Mouse (Mus musculus) hindbrain, embryonic 16.5 days (tissue): ENCODE data around the gene Slc38a2. TPM values are rescaled to one million over a fixed set of nuclear protein-coding genes. Genes with fewer than 3 reads are reported as not detected.
A peak's percentile ranks its signal among the peaks of the same experiment; 100 is the strongest.

Experiments used
- ATAC-seq: fragments of 200-750 bp; cut with Nextera tagmentation; 2 replicates; pipeline ENCODE4 v1.8.0; 2017; ENCODE audit warnings: moderate TSS enrichment, moderate library complexity
- H3K27ac ChIP-seq: fragments of 300-500 bp; sonication (generic); 2 replicates; pipeline ENCODE4 v1.5.1; 2014; ENCODE audit warnings: low read depth, mild to moderate bottlenecking, control low read depth, low read length, moderate library complexity
- H3K27me3 ChIP-seq: fragments of 300-500 bp; sonication (generic); replicated peaks from 2 replicates; pipeline ENCODE4 v1.6.1; 2014; ENCODE audit warnings: low read length; ENCODE audit not compliant: control insufficient read depth, insufficient read depth
- H3K36me3 ChIP-seq: fragments of 300-500 bp; sonication (generic); 2 replicates; pipeline ENCODE4 v1.6.1; 2014; ENCODE audit warnings: mild to moderate bottlenecking, low read length, moderate library complexity, mixed read lengths; ENCODE audit not compliant: control insufficient read depth, insufficient read depth
- H3K4me1 ChIP-seq: fragments of 300-500 bp; sonication (generic); 2 replicates; pipeline ENCODE4 v1.6.1; 2014; ENCODE audit warnings: low read depth, low read length; ENCODE audit not compliant: control insufficient read depth, insufficient read depth
- H3K4me2 ChIP-seq: fragments of 300-500 bp; sonication (generic); 2 replicates; pipeline ENCODE4 v1.6.1; 2014; ENCODE audit warnings: mild to moderate bottlenecking, low read length, control low read depth, moderate library complexity
- H3K4me3 ChIP-seq: fragments of 300-500 bp; sonication (generic); 2 replicates; pipeline ENCODE4 v1.5.1; 2014; ENCODE audit warnings: mild to moderate bottlenecking, low read length, control low read depth, moderate library complexity
- H3K9ac ChIP-seq: fragments of 300-500 bp; sonication (generic); 2 replicates; pipeline ENCODE4 v1.6.1; 2014; ENCODE audit warnings: low read depth, mild to moderate bottlenecking, control low read depth, low read length, moderate library complexity
- H3K9me3 ChIP-seq: fragments of 300-500 bp; sonication (generic); 2 replicates; pipeline ENCODE4 v1.6.1; 2014; ENCODE audit warnings: mild to moderate bottlenecking, low read length, moderate library complexity; ENCODE audit not compliant: control insufficient read depth
- WGBS: fragments of 180-500 bp; shearing (Covaris S2); extraction: QIAGEN DNeasy Blood & Tissue Kit; methylation state at CpG from one replicate; pipeline ENCODE4 v1.1.7; 2014; 5-methylcytosine and 5-hydroxymethylcytosine counted together
- polyA plus RNA-seq: library from polyadenylated mRNA; unstranded; fragments of >200 nt; fragmentation: Nextera tagmentation; extraction: Ambion mirVana; gene quantifications from 2 replicates; pipeline ENCODE4 v1.2.1, GENCODE M21; 2015

Gene Slc38a2
- polyA plus RNA-seq, 1 experiment from 2014 or later, result 87.4 TPM

DNA sequence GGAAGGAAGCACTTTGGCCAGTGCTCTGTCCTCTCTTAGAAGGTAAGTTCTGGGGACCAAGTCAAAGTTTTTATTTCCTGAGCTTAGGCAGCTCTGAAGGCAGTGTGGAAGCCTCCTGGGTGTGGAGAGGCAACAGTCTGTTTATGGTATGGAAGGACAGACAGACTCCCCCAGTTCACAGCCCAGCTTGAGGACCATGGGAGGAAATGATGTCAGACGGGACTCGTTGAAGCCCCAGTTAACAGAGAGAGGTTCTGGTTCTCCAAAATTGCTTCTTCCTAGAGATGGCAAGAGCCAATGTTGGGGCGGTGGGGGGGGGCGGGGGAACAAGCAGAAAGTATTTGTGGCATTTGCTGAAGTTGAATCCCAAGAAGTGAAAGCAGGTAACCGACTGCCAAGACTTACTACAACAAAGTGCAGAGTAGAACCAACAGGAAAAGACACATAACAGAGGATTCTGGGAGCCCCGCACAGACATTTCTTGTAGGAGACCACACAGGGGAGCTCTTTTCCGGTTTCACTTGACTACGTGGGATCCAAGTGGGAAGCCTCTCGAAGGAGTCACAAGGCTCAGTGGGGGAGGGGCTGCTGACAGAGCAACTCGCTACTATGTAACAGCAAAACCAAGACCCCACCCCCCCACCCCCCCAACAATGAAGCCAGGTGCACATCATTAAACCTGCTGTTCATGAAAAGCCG, 15.2 kb downstream of the Slc38a2 start:
- Histone ChIP-seq H3K9ac (no peak overlapping the region), H3K9me3 (no peaks in the 10 kb centered on the region), H3K36me3 (peaks cover 16% of the 10 kb centered on the region), H3K4me3 (no peak overlapping the region), H3K4me1 (no peaks in the 10 kb centered on the region), H3K4me2 (no peak overlapping the region), H3K27ac (no peak overlapping the region), H3K27me3 (no peaks in the 10 kb centered on the region)
- ATAC-seq, result no peak
- WGBS, result 50% methylated on average over 11 of the region's 11 CpGs

DNA sequence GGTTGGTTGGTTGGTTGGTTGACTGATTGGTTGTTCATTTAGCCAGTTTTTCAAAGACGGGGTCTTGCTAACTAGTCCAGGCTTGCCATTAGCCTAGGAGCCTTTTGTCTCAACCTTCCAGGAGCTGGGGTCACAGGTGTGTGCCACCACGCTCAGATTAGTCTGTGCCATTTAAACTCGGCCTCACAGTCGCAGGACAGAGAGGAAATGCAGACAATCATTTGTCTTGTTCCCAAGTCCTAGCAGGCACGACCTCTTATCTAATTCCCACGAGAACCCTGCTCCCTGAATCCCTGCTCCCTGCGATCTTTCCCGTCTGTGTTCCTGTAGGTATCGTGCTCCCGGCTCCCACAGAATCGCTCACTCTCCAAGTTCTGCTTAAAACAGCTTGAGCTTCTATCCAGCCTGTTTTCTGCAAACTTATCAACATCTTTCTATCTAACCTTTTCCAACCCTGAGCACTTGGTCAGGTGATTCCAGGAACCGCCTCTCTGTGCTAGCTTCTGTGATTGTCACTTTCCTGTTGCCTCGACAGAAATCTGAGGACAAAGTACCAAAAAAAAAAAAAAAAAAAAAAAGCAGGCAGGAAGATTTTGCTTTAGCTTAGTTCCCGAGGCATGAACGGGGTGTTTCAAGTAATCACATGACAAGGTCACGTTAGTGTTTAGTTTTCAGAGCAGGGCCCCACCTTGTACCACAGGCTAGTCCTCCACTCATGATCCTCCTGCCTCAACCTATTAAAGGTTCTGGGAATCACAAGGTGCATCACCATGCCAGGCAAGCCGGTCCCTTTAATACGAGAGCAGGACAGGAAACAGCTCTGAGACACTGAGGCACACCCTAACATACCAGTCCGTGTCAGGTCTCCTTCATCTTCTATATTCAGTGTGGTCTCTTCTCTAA, 20.4 kb downstream of the Slc38a2 start:
- no peak overlapping the region for H3K9ac ChIP-seq
- H3K27ac ChIP-seq, result no peak overlapping the region
- no peak overlapping the region for H3K4me2 ChIP-seq
- H3K9me3 ChIP-seq, result no peaks in the 10 kb centered on the region
- H3K27me3 ChIP-seq, result no peaks in the 10 kb centered on the region
- no peaks in the 10 kb centered on the region for H3K36me3 ChIP-seq
- H3K4me1 ChIP-seq, result no peaks in the 10 kb centered on the region
- ATAC-seq, result no peak
- no peak overlapping the region for H3K4me3 ChIP-seq
- 68% methylated on average over 19 of the region's 19 CpGs for WGBS

- WGBS, result 34% methylated on average over 10 of the region's 10 CpGs
- Histone ChIP-seq H3K4me1 (no peaks in the 10 kb centered on the region), H3K36me3 (no peaks in the 10 kb centered on the region), H3K4me2 (0 out of 2 replicates have a peak overlapping the region, but pooled peaks have one; percentile 6), H3K27me3 (no peaks in the 10 kb centered on the region), H3K9ac (no peak overlapping the region), H3K9me3 (no peaks in the 10 kb centered on the region), H3K4me3 (no peak overlapping the region), H3K27ac (no peak overlapping the region)
- ATAC-seq, result no peak
Measured at GRCm38 (mm10) chr15:96676518-96676917, 23.0 kb downstream of the Slc38a2 start.

GRCm38 (mm10) chr15:96675744-96676143, 23.8 kb downstream of the Slc38a2 start:
- WGBS, result 71% methylated on average over 15 of the region's 15 CpGs
- H3K4me1 ChIP-seq, result no peaks in the 10 kb centered on the region
- no peak for ATAC-seq

GRCm38 (mm10) chr15:96675055-96675454, 24.5 kb downstream of the Slc38a2 start:
- ATAC-seq, result no peak
- WGBS, result 84% methylated on average over 11 of the region's 11 CpGs
- no peak overlapping the region for H3K4me3 ChIP-seq

More at GRCm38 (mm10) chr15:96675744-96676143, 23.8 kb downstream of the Slc38a2 start:
- Histone ChIP-seq H3K4me2 (no peak overlapping the region), H3K27ac (no peak overlapping the region), H3K4me3 (no peak overlapping the region), H3K27me3 (no peaks in the 10 kb centered on the region), H3K36me3 (no peaks in the 10 kb centered on the region), H3K9ac (no peak overlapping the region), H3K9me3 (no peaks in the 10 kb centered on the region)

DNA sequence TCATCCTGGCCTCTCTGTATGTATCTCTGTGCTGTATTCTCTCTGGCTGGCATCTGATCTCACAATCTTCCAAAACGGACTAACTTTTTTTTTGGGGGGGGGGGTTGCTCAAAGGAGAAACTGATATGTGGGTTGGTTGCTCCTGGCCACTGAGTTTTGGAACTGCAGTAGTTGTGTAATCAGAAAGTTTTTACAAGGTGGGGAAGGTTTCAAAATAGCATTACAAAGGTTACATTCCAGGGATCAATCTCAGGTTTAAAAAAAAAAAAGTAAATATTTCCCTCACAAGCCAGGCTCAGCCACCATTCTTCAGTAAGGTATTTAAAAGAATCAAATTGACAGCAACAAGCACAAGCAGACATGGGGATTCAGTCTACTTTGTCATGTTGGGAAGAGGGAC, 25.4 kb downstream of the Slc38a2 start:
- no peak overlapping the region for H3K9ac ChIP-seq
- no peaks in the 10 kb centered on the region for H3K4me1 ChIP-seq
- H3K4me2 ChIP-seq, result no peak overlapping the region
- no peaks in the 10 kb centered on the region for H3K27me3 ChIP-seq
- ATAC-seq, result no peak
- H3K4me3 ChIP-seq, result no peak overlapping the region
- no peaks in the 10 kb centered on the region for H3K36me3 ChIP-seq
- 68% methylated on average over 1 of the region's 1 CpGs for WGBS
- no peak overlapping the region for H3K27ac ChIP-seq
- no peaks in the 10 kb centered on the region for H3K9me3 ChIP-seq

More at GRCm38 (mm10) chr15:96675055-96675454, 24.5 kb downstream of the Slc38a2 start:
- H3K4me2 ChIP-seq, result no peak overlapping the region
- H3K36me3 ChIP-seq, result no peaks in the 10 kb centered on the region
- no peak overlapping the region for H3K27ac ChIP-seq
- H3K4me1 ChIP-seq, result no peaks in the 10 kb centered on the region
- no peak overlapping the region for H3K9ac ChIP-seq
- H3K27me3 ChIP-seq, result no peaks in the 10 kb centered on the region
- no peaks in the 10 kb centered on the region for H3K9me3 ChIP-seq

- Histone ChIP-seq H3K4me2 (no peak overlapping the region), H3K27me3 (no peaks in the 10 kb centered on the region), H3K9me3 (no peaks in the 10 kb centered on the region), H3K36me3 (no peaks in the 10 kb centered on the region), H3K9ac (no peak overlapping the region), H3K4me3 (no peak overlapping the region), H3K27ac (no peak overlapping the region), H3K4me1 (no peaks in the 10 kb centered on the region)
- 85% methylated on average over 6 of the region's 6 CpGs for WGBS
- ATAC-seq, result no peak
Measured at GRCm38 (mm10) chr15:96669721-96670120, 29.8 kb downstream of the Slc38a2 start.

- Histone ChIP-seq H3K36me3 (no peaks in the 10 kb centered on the region), H3K9ac (no peak overlapping the region), H3K9me3 (no peaks in the 10 kb centered on the region), H3K27ac (no peak overlapping the region), H3K27me3 (no peaks in the 10 kb centered on the region), H3K4me1 (no peaks in the 10 kb centered on the region), H3K4me3 (no peak overlapping the region), H3K4me2 (peak overlapping the region; percentile 37)
- peak; percentile 74; the same call in 1 of the 2 replicates for ATAC-seq
- 7% methylated on average over 7 of the region's 7 CpGs for WGBS
Measured at GRCm38 (mm10) chr15:96666663-96667062, 32.9 kb downstream of the Slc38a2 start.

DNA sequence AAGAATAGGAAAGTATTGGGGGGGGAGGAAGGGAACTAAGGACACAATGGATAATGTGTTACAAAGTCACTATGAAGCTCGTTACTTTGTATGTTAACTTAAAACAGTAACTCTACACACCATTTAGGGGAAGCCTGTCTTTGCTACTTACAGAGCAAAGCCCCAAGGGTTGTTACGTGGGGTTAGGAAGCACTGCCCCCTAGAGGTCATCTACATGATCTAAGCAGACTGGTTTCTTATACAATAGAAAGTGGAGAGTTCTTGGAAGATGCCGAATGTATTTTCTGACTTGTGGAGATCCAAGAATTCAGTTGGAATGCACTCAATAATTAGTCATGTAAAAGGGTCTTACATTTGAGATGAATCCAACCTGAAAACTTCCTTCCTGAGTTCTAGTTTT, 33.6 kb downstream of the Slc38a2 start:
- 0 out of 2 replicates have a peak overlapping the region, but pooled peaks have one; percentile 5 for H3K4me2 ChIP-seq
- no peaks in the 10 kb centered on the region for H3K9me3 ChIP-seq
- no peak overlapping the region for H3K9ac ChIP-seq
- 4% methylated on average over 3 of the region's 3 CpGs for whole genome bisulfite sequencing
- no peaks in the 10 kb centered on the region for H3K36me3 ChIP-seq
- no peak overlapping the region for H3K4me3 ChIP-seq
- H3K4me1 ChIP-seq, result no peaks in the 10 kb centered on the region
- no peaks in the 10 kb centered on the region for H3K27me3 ChIP-seq
- 0 out of 2 replicates have a peak, but pooled peaks have one; percentile 64 for ATAC-seq
- no peak overlapping the region for H3K27ac ChIP-seq
